Mouse (Mus musculus): ENCODE results near the gene Ppp1r36. TPM values are rescaled to one million over a fixed set of nuclear protein-coding genes. Genes with fewer than 3 reads are reported as not detected.

Gene Ppp1r36
- polyA plus RNA-seq, 1 experiment from 2014 or later = 2.6 TPM

GRCm38 (mm10) chr12:76459032-76459431 lies 41.7 kb downstream of the Ppp1r36 start:
- ATAC-seq (ENCODE audit: low FRiP score) = no peak
- no peak overlapping the region for H3K4me3 ChIP-seq (replicated peaks; ENCODE audit: low read length)
- no peak overlapping the region for H3K9ac ChIP-seq
- H3K27me3 ChIP-seq (ENCODE audit: control insufficient read depth, insufficient read depth, low read length) = no peaks in the 10 kb centered on the region
- H3K36me3 ChIP-seq (replicated peaks; ENCODE audit: control insufficient read depth, insufficient read depth) = no peaks in the 10 kb centered on the region
- H3K4me2 ChIP-seq (replicated peaks) = no peak overlapping the region
- DNase-seq (ENCODE audit: low spot score) = no peak
- no peaks in the 10 kb centered on the region for H3K4me1 ChIP-seq (replicated peaks; ENCODE audit: control insufficient read depth, insufficient read depth, low read length)
- no peak overlapping the region for H3K27ac ChIP-seq
- no peaks in the 10 kb centered on the region for H3K9me3 ChIP-seq (ENCODE audit: control insufficient read depth, low read length)
- 69% methylated on average over 4 of the region's 4 CpGs for WGBS

GRCm38 (mm10) chr12:76463391-76463790 lies 46.1 kb downstream of the Ppp1r36 start:
- DNase-seq (ENCODE audit: low spot score) = no peak
- Histone ChIP-seq H3K4me1 (replicated peaks; ENCODE audit: control insufficient read depth, insufficient read depth, low read length) (no peaks in the 10 kb centered on the region), H3K27me3 (ENCODE audit: control insufficient read depth, insufficient read depth, low read length) (no peaks in the 10 kb centered on the region), H3K4me2 (replicated peaks) (no peak overlapping the region), H3K4me3 (replicated peaks; ENCODE audit: low read length) (no peak overlapping the region), H3K36me3 (replicated peaks; ENCODE audit: control insufficient read depth, insufficient read depth) (no peaks in the 10 kb centered on the region), H3K9ac (no peak overlapping the region), H3K9me3 (ENCODE audit: control insufficient read depth, low read length) (no peaks in the 10 kb centered on the region), H3K27ac (no peak overlapping the region)
- 87% methylated on average over 9 of the region's 9 CpGs for WGBS
- no peak for ATAC-seq (ENCODE audit: low FRiP score)

- H3K36me3 ChIP-seq (replicated peaks; ENCODE audit: control insufficient read depth, insufficient read depth) = no peaks in the 10 kb centered on the region
- no peak overlapping the region for H3K4me3 ChIP-seq (replicated peaks; ENCODE audit: low read length)
- H3K27me3 ChIP-seq (ENCODE audit: control insufficient read depth, insufficient read depth, low read length) = no peaks in the 10 kb centered on the region
- H3K9ac ChIP-seq = no peak overlapping the region
- H3K9me3 ChIP-seq (ENCODE audit: control insufficient read depth, low read length) = no peaks in the 10 kb centered on the region
- H3K4me2 ChIP-seq (replicated peaks) = no peak overlapping the region
- no peak for ATAC-seq (ENCODE audit: low FRiP score)
- H3K27ac ChIP-seq = no peak overlapping the region; the same call in 1 of the 2 replicates
- no peaks in the 10 kb centered on the region for H3K4me1 ChIP-seq (replicated peaks; ENCODE audit: control insufficient read depth, insufficient read depth, low read length)
- WGBS = 68% methylated on average over 12 of the region's 12 CpGs
- DNase-seq (ENCODE audit: low spot score) = no peak
Measured at GRCm38 (mm10) chr12:76464651-76465252, 47.4 kb downstream of the Ppp1r36 start.

GRCm38 (mm10) chr12:76466651-76467050 lies 49.3 kb downstream of the Ppp1r36 start:
- Histone ChIP-seq H3K27ac (no peak overlapping the region), H3K4me2 (replicated peaks) (no peak overlapping the region), H3K4me3 (replicated peaks; ENCODE audit: low read length) (no peak overlapping the region), H3K36me3 (replicated peaks; ENCODE audit: control insufficient read depth, insufficient read depth) (no peaks in the 10 kb centered on the region), H3K27me3 (ENCODE audit: control insufficient read depth, insufficient read depth, low read length) (no peaks in the 10 kb centered on the region), H3K9ac (no peak overlapping the region), H3K9me3 (ENCODE audit: control insufficient read depth, low read length) (no peaks in the 10 kb centered on the region), H3K4me1 (replicated peaks; ENCODE audit: control insufficient read depth, insufficient read depth, low read length) (no peaks in the 10 kb centered on the region)
- DNase-seq (ENCODE audit: low spot score) = no peak
- ATAC-seq (ENCODE audit: low FRiP score) = no peak
- WGBS = 83% methylated on average over 7 of the region's 7 CpGs

- Histone ChIP-seq H3K27ac (no peak overlapping the region), H3K36me3 (replicated peaks; ENCODE audit: control insufficient read depth, insufficient read depth) (no peaks in the 10 kb centered on the region), H3K4me1 (replicated peaks; ENCODE audit: control insufficient read depth, insufficient read depth, low read length) (no peaks in the 10 kb centered on the region), H3K9me3 (ENCODE audit: control insufficient read depth, low read length) (no peaks in the 10 kb centered on the region), H3K4me3 (replicated peaks; ENCODE audit: low read length) (no peak overlapping the region), H3K4me2 (replicated peaks) (no peak overlapping the region), H3K9ac (no peak overlapping the region), H3K27me3 (ENCODE audit: control insufficient read depth, insufficient read depth, low read length) (no peaks in the 10 kb centered on the region)
- no peak for ATAC-seq (ENCODE audit: low FRiP score)
- DNase-seq (ENCODE audit: low spot score) = no peak
- WGBS = 71% methylated on average over 7 of the region's 7 CpGs
Measured at GRCm38 (mm10) chr12:76467256-76467655, 49.9 kb downstream of the Ppp1r36 start.

- no peak overlapping the region for H3K4me3 ChIP-seq (replicated peaks; ENCODE audit: low read length)
- WGBS = 13% methylated on average over 4 of the region's 4 CpGs
- H3K27ac ChIP-seq = no peak overlapping the region
- H3K4me2 ChIP-seq (replicated peaks) = no peak overlapping the region
- ATAC-seq (ENCODE audit: low FRiP score) (no peak; the same call in 1 of the 2 replicates), DNase-seq (ENCODE audit: low spot score) (peak; percentile 76)
- no peaks in the 10 kb centered on the region for H3K4me1 ChIP-seq (replicated peaks; ENCODE audit: control insufficient read depth, insufficient read depth, low read length)
- no peaks in the 10 kb centered on the region for H3K27me3 ChIP-seq (ENCODE audit: control insufficient read depth, insufficient read depth, low read length)
- no peaks in the 10 kb centered on the region for H3K9me3 ChIP-seq (ENCODE audit: control insufficient read depth, low read length)
- H3K9ac ChIP-seq = no peak overlapping the region
- H3K36me3 ChIP-seq (replicated peaks; ENCODE audit: control insufficient read depth, insufficient read depth) = no peaks in the 10 kb centered on the region
Measured at GRCm38 (mm10) chr12:76472046-76472445, 54.7 kb downstream of the Ppp1r36 start.

- WGBS = 79% methylated on average over 10 of the region's 10 CpGs
- Histone ChIP-seq H3K9me3 (ENCODE audit: control insufficient read depth, low read length) (no peaks in the 10 kb centered on the region), H3K27ac (no peak overlapping the region), H3K9ac (no peak overlapping the region), H3K4me1 (replicated peaks; ENCODE audit: control insufficient read depth, insufficient read depth, low read length) (no peaks in the 10 kb centered on the region), H3K4me3 (replicated peaks; ENCODE audit: low read length) (no peak overlapping the region), H3K4me2 (replicated peaks) (no peak overlapping the region), H3K27me3 (ENCODE audit: control insufficient read depth, insufficient read depth, low read length) (no peaks in the 10 kb centered on the region), H3K36me3 (replicated peaks; ENCODE audit: control insufficient read depth, insufficient read depth) (no peaks in the 10 kb centered on the region)
- DNase-seq (ENCODE audit: low spot score) (no peak), ATAC-seq (ENCODE audit: low FRiP score) (no peak)
Measured at GRCm38 (mm10) chr12:76473562-76474245, 56.4 kb downstream of the Ppp1r36 start.

GRCm38 (mm10) chr12:76474246-76474583 lies 56.9 kb downstream of the Ppp1r36 start:
- Histone ChIP-seq H3K4me2 (replicated peaks) (no peak overlapping the region), H3K4me3 (replicated peaks; ENCODE audit: low read length) (no peak overlapping the region), H3K27ac (no peak overlapping the region), H3K27me3 (ENCODE audit: control insufficient read depth, insufficient read depth, low read length) (no peaks in the 10 kb centered on the region), H3K9me3 (ENCODE audit: control insufficient read depth, low read length) (no peaks in the 10 kb centered on the region), H3K36me3 (replicated peaks; ENCODE audit: control insufficient read depth, insufficient read depth) (no peaks in the 10 kb centered on the region), H3K4me1 (replicated peaks; ENCODE audit: control insufficient read depth, insufficient read depth, low read length) (no peaks in the 10 kb centered on the region), H3K9ac (no peak overlapping the region)
- ATAC-seq (ENCODE audit: low FRiP score) (no peak), DNase-seq (ENCODE audit: low spot score) (no peak)
- 92% methylated on average over 8 of the region's 8 CpGs for WGBS

GRCm38 (mm10) chr12:76474802-76475201 lies 57.5 kb downstream of the Ppp1r36 start:
- DNase-seq (ENCODE audit: low spot score) (no peak), ATAC-seq (ENCODE audit: low FRiP score) (no peak)
- no peaks in the 10 kb centered on the region for H3K4me1 ChIP-seq (replicated peaks; ENCODE audit: control insufficient read depth, insufficient read depth, low read length)
- H3K27me3 ChIP-seq (ENCODE audit: control insufficient read depth, insufficient read depth, low read length) = no peaks in the 10 kb centered on the region
- no peak overlapping the region for H3K4me3 ChIP-seq (replicated peaks; ENCODE audit: low read length)
- 47% methylated on average over 2 of the region's 2 CpGs for WGBS
- H3K27ac ChIP-seq = no peak overlapping the region
- no peak overlapping the region for H3K9ac ChIP-seq
- no peaks in the 10 kb centered on the region for H3K36me3 ChIP-seq (replicated peaks; ENCODE audit: control insufficient read depth, insufficient read depth)
- H3K4me2 ChIP-seq (replicated peaks) = no peak overlapping the region
- H3K9me3 ChIP-seq (ENCODE audit: control insufficient read depth, low read length) = no peaks in the 10 kb centered on the region

All from hindbrain, embryonic 14.5 days (tissue).